Mouse (Mus musculus) embryo, embryonic 10 days (tissue): ENCODE data around the gene Parp16.
"Not testable (repeated sequence)": the region's sequence is repeated elsewhere in the genome, so short reads cannot be mapped to it uniquely, and the experiment has no call there.

Source experiments
- DNase-seq: peaks from one replicate; pipeline ENCODE4 v3.0.0-alpha.2; 2015; ENCODE audit warnings: low spot score

Gene Parp16

DNA sequence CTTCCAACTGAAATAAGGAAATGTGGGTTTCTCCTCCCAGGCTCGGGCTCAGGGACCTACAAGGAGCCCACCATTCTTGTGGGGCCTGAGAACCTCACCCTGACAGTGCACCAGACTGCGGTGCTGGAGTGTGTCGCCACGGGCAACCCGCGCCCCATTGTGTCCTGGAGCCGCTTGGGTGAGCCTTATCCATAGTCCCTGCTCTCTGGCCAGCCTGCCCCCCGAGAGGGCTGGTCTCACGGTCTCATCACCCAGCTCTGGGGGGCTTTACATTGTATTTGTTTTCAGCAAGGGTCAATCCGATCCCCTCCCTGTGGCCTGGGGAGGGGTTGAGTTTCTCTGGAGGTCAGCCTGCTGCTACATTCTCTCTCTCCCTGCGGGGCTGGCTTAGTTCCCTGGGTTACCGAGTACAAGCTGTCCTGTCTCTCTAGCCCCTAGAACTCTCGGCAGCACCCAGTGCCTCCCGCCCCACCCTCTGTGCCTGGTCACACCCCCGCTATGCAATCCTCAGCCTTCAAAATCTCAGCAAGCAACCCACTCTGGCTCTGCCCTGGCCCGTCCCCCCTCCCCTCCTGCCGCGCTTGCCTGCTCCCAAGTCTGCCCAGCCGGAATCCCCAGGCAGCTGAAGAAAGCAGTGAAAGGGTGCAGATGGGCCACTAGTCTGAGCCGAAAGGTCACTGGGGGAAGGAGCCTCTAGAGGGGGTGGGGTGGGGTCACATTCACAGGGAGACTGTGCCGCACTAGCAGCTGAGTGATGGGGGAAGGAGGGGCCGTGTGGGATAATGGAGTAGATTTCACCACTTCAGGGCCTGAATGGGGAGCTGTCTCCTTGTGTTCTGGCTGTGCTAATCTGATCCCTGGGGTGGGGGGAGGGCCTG, 16.6 kb upstream of the Parp16 start:
- DNase-seq, result peak; percentile 91

DNA sequence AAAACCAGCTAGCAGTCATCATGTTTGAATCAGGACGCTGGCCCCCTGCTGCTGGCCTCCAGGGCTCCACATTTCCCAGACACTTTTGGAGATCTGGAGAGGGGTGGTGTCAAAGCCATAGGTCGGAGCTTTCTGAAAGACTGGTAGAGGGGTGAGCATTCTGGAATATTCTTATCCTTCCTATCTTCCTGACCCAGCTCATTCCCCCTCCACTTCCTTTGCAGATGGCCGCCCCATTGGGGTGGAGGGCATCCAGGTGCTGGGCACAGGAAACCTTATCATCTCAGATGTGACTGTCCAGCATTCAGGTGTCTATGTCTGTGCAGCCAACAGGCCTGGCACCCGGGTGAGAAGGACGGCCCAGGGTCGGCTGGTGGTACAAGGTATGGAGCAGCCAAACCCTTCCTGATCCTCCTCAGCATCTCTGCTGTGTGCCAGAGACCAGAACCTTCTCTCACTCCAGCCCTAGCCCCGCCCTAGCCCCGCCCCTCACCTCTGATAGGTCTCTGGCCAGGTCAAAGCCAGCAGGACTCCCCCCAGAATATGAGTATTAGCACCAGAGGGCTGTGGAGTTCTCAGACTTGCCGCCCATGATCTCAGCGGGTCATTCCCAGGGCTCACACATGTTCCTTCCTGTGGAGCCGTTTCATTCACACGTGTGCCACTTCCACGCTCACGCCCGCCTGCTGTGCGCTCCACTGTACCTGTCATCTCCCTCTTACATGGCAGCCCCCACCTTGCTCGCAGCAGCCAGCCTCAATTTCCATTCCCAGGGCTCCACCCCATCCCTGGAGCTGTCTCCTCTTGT, 15.1 kb upstream of the Parp16 start:
- DNase-seq, result peak; percentile 45

- DNase-seq, result peak; percentile 97
These were observed 6.6 kb upstream of the Parp16 start for GRCm38 (mm10) chr9:65188599-65188998.

- no peak for DNase-seq
These were observed 4.8 kb upstream of the Parp16 start for GRCm38 (mm10) chr9:65190306-65190705.

DNA sequence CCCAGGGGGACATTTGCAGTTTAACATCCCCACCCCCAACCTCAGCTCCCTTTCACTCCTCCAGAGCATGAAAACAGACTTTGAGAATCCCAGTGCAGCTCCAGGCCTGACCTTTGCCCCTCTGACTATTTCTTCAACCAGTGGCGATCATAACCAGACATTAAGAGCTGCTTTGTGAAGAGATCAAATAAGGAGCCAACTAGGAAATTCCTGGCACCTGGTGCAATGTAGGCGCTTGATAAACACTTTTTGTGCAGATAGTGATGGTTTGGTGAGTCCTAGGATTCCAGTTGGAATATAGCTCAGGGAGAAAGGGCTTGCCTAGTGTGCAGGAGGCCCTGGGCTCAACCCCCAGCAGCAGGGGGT, 3.8 kb upstream of the Parp16 start:
- peak; percentile 81 for DNase-seq

- DNase-seq, result peak; percentile 80
These were observed 3.2 kb upstream of the Parp16 start for GRCm38 (mm10) chr9:65191755-65192469.

DNA sequence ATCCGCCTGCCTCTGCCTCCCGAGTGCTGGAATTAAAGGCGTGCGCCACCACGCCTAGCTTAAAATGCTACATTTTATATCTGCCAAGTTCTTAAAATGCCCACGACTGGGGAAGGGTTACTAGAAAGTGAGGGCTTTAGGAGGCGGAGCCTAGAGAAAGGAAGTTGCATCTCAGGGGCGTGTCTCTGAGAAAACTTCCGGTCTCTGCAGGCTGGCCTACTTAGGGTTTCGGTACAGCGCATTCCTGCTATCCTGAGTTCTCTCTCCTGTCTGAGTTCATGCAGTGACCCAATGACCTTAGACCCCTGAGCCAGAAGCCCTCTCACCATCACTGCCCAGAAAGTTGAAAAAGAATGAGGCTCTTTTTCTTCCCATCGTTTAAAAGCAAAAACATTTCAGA, 1.9 kb upstream of the Parp16 start:
- DNase-seq, result peak; percentile 57

- no peak for DNase-seq
These were observed 448 bp downstream of the Parp16 start for GRCm38 (mm10) chr9:65195621-65195981.

DNA sequence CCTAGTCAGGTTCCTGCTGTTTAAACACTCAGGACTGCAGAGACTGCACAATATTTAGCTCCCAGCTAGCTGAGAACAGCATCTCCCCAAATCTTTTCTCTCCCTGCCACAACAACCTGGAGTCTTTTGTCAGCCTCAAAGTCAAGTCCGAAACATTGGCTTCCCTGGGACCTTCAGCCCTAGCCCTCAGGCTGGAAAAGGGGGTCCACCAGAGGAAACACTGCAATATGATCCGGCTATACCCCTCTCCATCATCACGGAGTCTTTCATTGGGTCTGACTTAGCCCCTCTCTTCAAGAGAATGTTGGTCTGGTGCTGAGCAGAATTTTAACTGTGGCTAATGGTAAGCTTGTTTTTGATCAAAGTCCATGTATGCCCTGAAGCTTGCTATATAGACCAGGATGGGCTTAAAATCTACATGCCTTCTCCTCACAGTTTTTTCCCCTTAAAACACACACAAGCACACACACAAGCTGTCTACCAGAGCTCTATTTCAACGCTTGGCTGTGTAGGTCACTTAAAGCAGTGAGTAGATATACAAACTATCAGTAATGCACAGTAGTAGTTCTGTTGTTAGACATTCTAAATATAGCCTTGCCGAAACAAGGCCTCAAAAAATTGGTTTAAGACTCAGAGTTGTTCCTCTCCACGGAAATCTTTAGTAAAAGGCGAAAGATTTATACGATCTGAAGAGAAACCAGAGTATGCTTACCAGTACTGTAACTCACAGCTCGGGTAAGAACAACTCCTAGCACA, 1.0 kb downstream of the Parp16 start:
- DNase-seq, result peak; percentile 92

DNA sequence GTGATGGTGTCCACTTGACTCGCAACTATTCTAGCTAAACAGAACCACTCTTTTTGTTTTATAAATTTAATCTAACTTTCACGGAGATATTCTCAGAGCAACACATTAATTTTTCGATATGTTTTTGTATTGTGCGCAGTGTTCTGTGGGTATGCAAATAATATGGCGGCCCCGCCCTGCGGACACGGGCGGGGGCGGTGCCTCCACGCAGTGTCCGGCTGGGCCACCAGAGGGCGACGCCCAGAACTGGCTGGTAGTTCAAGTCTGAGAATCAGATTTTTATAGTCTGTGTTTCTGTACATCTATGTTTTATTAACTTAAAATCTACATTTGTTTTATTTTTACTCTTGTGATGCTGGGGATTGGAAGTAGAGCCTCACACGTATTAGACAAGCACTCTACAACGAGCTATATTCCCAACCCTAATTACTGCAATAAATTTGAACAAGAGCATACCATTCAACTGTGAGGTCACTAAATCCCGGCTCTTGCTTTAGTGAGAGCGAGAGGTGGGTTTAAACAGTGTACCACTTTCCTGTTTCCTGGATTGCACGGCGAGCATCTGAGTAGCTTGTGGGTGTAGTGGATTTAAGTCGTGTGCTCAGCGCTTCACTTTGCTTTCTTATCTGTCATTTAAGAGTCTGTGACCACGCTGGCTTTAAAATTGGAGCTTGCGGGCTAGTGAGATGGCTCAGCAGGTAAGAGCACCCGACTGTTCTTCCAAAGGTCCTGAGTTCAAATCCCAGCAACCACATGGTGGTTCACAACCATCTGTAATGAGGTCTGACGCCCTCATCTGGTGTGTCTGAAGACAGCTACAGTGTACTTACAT, 1.8 kb downstream of the Parp16 start:
- DNase-seq, result peak; percentile 91

GRCm38 (mm10) chr9:65197826-65198225, 2.7 kb downstream of the Parp16 start:
- DNase-seq, result no peak

DNA sequence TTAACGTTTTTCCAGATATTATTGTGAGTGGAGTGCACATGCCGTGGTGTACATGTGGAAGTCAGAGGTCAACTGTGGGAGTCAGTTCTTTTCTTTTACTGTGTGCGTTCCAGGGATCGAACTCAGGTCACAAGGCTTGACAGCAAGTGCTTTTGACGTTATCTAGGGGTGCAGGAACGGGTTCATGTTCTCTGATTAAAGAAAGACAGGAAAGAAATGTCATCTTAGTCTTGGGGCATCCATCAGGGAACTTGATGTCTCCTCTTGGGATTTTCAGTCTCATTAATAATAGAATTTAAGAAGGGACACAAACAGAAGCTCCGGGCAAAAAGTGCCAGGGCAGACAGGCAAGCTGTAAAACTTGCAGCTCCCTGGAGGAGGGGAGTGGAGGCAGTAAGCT, 4.6 kb downstream of the Parp16 start:
- DNase-seq, result no peak

GRCm38 (mm10) chr9:65200606-65201005, 5.5 kb downstream of the Parp16 start:
- no peak for DNase-seq

GRCm38 (mm10) chr9:65201021-65201380, 5.8 kb downstream of the Parp16 start:
- DNase-seq, result no peak

GRCm38 (mm10) chr9:65201381-65202164, 6.4 kb downstream of the Parp16 start:
- peak; percentile 91 for DNase-seq

GRCm38 (mm10) chr9:65202165-65202754, 7.1 kb downstream of the Parp16 start:
- DNase-seq, result no peak

DNA sequence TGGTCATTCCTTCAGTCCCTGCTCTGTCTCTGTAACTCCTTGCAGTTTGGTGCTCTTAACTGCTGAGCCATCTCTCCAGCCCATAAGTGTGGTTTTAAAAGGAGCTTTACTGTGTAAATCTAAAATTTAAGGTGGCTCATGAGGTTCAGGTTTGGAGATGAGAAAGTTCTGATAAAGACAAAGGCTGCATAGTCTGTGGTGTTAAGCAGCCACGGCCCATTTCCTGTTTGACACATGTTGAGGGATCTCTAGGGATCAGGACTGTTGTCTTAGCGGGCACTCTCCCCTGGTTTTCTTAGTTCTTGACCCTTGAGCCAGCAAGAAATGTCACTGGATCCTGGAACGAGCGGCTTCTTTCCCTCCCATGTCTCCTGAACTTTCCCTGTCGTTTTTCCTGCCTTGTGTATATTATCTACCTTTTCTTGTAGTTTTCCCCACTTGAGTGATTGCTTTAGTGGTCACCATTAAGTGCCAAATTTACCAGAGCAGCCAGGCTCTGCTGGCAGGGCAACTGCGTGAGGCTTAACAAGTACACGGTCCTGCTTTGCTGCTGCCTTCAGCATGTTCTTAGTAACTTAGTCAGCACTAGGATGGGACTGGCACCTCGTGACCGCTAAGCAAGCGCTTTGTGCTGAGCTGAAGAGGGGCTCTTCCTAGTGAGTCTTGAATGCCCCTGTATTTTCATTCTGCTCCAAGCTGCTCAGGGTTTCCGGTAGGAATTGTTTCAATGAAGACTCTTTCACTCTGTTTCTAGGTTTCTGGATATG, 10.1 kb downstream of the Parp16 start:
- no peak for DNase-seq

DNA sequence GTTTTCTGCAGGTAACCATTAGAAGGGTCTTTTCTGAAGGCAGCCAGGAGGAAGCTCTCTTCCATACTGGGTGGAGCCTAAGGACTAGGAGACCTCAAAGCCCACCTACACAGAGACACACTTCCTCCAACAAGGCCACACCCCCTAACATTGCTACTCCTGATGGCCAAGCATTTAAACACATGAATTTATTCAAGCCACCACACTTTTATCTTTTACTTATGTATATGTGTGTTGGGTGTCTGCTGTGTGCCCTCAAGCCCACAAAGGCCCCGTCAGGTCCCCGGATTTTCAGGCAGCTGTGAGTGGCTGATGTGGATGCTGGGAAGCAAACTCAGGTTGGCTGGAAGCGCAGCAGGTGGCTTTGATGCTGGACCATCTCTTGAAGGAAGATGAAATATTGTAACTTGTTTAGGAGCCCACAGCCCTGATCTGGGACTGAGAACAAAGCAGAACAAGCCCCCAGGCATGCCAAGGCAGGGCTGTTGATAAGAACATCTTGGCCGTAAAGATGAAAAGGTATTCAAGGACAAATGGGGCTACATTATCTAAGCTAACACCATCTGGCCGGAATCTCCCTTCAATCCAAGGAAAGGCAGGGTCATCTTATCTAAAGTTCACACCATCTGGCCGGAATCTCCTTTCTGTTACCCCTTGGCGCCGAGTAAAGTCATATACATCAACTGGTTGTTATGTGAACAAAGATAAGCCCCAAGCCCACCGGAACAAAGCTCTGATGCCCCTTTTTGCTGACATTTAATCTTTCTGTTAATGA, 12.1 kb downstream of the Parp16 start:
- DNase-seq, result not testable (repeated sequence)
